Mouse (Mus musculus) liver, postnatal 0 days (tissue): ENCODE measurements at regions not wholly inside any gene's neighbourhood (a gene's known extent, or its start where the extent isn't known, plus 50 kb on each side); places are given as distances from the start of the nearest gene placed in this dataset.
A peak's percentile ranks its signal among the peaks of the same experiment; 100 is the strongest.
"Not testable (repeated sequence)": the region's sequence is repeated elsewhere in the genome, so short reads cannot be mapped to it uniquely, and the experiment has no call there.

ENCODE experiments used
- ATAC-seq: fragments of 200-750 bp; cut with Nextera tagmentation; 2 replicates; pipeline ENCODE4 v1.8.0; 2017; ENCODE audit warnings: mild to moderate bottlenecking, moderate library complexity
- DNase-seq: peaks from one replicate; pipeline ENCODE4 v3.0.0-alpha.2; 2016
- H3K27ac ChIP-seq: fragments of 300-500 bp; sonication (generic); 2 replicates; pipeline ENCODE4 v1.5.1; 2014; ENCODE audit warnings: antibody characterized with exemption, moderate library complexity, mild to moderate bottlenecking, low read depth
- H3K27me3 ChIP-seq: fragments of 300-500 bp; sonication (generic); 2 replicates; pipeline ENCODE4 v1.6.1; 2014; ENCODE audit warnings: low read length, control low read depth, mixed read lengths; ENCODE audit not compliant: insufficient read depth
- H3K36me3 ChIP-seq: fragments of 300-500 bp; sonication (generic); replicated peaks from 2 replicates; pipeline ENCODE4 v1.6.1; 2014; ENCODE audit warnings: mild to moderate bottlenecking, control low read depth, low read length, moderate library complexity, mixed read lengths; ENCODE audit not compliant: insufficient read depth
- H3K4me1 ChIP-seq: fragments of 300-500 bp; sonication (generic); 2 replicates; pipeline ENCODE4 v1.6.1; 2014; ENCODE audit warnings: antibody characterized with exemption, mild to moderate bottlenecking, control low read depth; ENCODE audit not compliant: insufficient read depth
- H3K4me2 ChIP-seq: fragments of 300-500 bp; sonication (generic); 2 replicates; pipeline ENCODE4 v1.6.1; 2014; ENCODE audit warnings: low read depth, mild to moderate bottlenecking, low read length, moderate library complexity, mixed read lengths
- H3K4me3 ChIP-seq: fragments of 300-500 bp; sonication (generic); 2 replicates; pipeline ENCODE4 v1.5.1; 2014; ENCODE audit warnings: low read depth, low read length
- H3K9ac ChIP-seq: fragments of 300-500 bp; sonication (generic); replicated peaks from 2 replicates; pipeline ENCODE4 v1.6.1; 2014; ENCODE audit warnings: mild to moderate bottlenecking, moderate library complexity
- H3K9me3 ChIP-seq: fragments of 300-500 bp; sonication (generic); 2 replicates; pipeline ENCODE4 v1.6.1; 2016; ENCODE audit warnings: mild to moderate bottlenecking, control low read depth, low read length, mixed read lengths
- CTCF ChIP-seq: sonication (generic); IDR thresholded peaks from 2 replicates; pipeline ENCODE4 v1.5.1; 2016; ENCODE audit warnings: antibody characterized with exemption, low read depth
- EP300 ChIP-seq: IDR thresholded peaks from 2 replicates; pipeline ENCODE4 v1.6.1; 2016; ENCODE audit warnings: antibody characterized with exemption, low read depth, mild to moderate bottlenecking
- WGBS: fragments of 180-500 bp; shearing (Covaris S2); extraction: QIAGEN DNeasy Blood & Tissue Kit; methylation state at CpG from one replicate; pipeline ENCODE4 v1.1.7; 2014; ENCODE audit not compliant: insufficient replicate concordance; 5-methylcytosine and 5-hydroxymethylcytosine counted together

GRCm38 (mm10) chr17:4889577-4889976, 104.6 kb upstream of the Arid1b start:
- DNase-seq = no peak
- no peaks in the 10 kb centered on the region for H3K36me3 ChIP-seq
- H3K9me3 ChIP-seq = no peaks in the 10 kb centered on the region
- no peak overlapping the region for H3K9ac ChIP-seq
- no peak overlapping the region for H3K4me3 ChIP-seq
- H3K27ac ChIP-seq = no peak overlapping the region
- no peak overlapping the region for H3K4me2 ChIP-seq
- H3K27me3 ChIP-seq = no peaks in the 10 kb centered on the region
- WGBS = 49% methylated on average over 2 of the region's 2 CpGs
- H3K4me1 ChIP-seq = no peaks in the 10 kb centered on the region
- ATAC-seq = no peak
- TF ChIP-seq EP300 (no peak), CTCF (no peak)

DNA sequence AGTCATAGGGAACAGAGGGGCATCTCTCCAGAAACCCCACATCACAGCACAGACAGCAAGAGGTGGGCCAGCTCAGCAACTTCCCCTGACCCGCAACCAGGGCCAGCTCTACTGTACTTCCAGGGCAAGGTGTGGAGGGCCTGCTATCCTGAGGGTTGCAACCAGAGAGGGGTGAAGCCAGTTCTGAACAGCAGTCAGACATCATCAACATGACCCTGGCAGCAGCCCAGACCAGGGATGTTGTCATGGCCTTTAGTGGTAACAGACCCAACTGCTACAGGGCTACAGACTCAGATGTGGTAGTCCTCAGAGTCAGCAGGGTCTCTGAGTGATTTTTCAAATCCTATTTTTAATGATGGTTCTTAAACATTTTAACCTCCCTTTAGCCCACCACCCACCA, 104.0 kb upstream of the Arid1b start:
- TF ChIP-seq EP300 = no peak
- TF ChIP-seq CTCF = no peak
- H3K9me3 ChIP-seq = no peaks in the 10 kb centered on the region
- ATAC-seq (no peak), DNase-seq (no peak)
- WGBS = 76% methylated on average over 1 of the region's 1 CpGs
- no peak overlapping the region for H3K4me3 ChIP-seq
- H3K27ac ChIP-seq = no peak overlapping the region
- H3K36me3 ChIP-seq = no peaks in the 10 kb centered on the region
- H3K4me2 ChIP-seq = no peak overlapping the region
- no peaks in the 10 kb centered on the region for H3K27me3 ChIP-seq
- no peaks in the 10 kb centered on the region for H3K4me1 ChIP-seq
- H3K9ac ChIP-seq = no peak overlapping the region

DNA sequence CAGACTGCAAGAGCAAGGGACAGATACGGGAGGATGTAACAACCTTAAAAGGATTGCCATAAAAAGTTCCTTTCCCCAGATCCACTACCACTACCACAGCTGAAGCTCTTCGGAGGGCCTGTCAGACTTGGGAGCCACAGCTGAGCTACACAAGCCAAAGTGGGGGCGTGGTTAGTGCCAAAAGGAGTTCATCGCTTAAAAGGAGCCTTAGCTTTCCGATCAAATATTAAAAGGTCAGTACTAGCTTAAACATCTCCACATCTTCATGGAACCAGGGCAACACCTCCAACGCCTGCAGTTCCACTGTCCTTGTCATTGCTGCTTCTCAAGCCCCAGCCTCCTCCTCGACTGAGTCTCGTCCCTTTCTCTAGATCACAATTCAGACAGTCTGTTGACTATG, 102.6 kb upstream of the Arid1b start:
- no peak overlapping the region for H3K9ac ChIP-seq
- no peak for DNase-seq
- no peak for ATAC-seq
- no peaks in the 10 kb centered on the region for H3K36me3 ChIP-seq
- 84% methylated on average over 8 of the region's 8 CpGs for WGBS
- H3K9me3 ChIP-seq = no peaks in the 10 kb centered on the region
- no peak overlapping the region for H3K4me3 ChIP-seq
- H3K4me2 ChIP-seq = no peak overlapping the region
- H3K4me1 ChIP-seq = no peaks in the 10 kb centered on the region
- no peaks in the 10 kb centered on the region for H3K27me3 ChIP-seq
- H3K27ac ChIP-seq = no peak overlapping the region
- TF ChIP-seq EP300 (no peak), CTCF (no peak)

- not testable (repeated sequence) for ATAC-seq, H3K4me1 ChIP-seq, H3K27ac ChIP-seq, H3K4me3 ChIP-seq, H3K27me3 ChIP-seq, DNase-seq, H3K4me2 ChIP-seq, H3K9me3 ChIP-seq, H3K36me3 ChIP-seq, H3K9ac ChIP-seq
- 77% methylated on average over 10 of the region's 10 CpGs for WGBS
Measured at GRCm38 (mm10) chr17:4894756-4895330, 99.3 kb upstream of the Arid1b start.

DNA sequence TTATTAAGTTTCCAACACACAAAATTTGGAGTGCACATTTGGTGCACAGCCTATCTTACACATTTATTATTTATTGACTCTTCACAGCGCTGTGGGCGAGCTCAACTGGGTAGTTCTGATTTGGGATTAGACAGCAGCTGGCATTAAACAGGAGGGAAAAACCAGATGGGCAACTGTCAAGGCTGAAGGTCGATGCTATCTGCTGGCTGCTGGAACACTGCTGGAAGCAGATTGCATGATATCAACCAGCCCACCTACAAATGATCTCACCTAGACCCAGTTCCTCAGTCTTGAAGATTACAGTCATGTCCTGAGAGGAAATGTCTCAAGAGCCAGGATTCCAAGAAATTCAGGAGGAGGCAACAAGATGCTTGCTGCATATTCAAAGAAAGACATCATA, 91.0 kb upstream of the Arid1b start:
- ATAC-seq = no peak
- no peak overlapping the region for H3K4me2 ChIP-seq
- no peak overlapping the region for H3K9ac ChIP-seq
- no peak overlapping the region for H3K4me3 ChIP-seq
- no peaks in the 10 kb centered on the region for H3K36me3 ChIP-seq
- 0 out of 2 replicates have a peak, but pooled peaks cover 4% of the 10 kb centered on the region for H3K4me1 ChIP-seq
- no peak for TF ChIP-seq EP300
- TF ChIP-seq CTCF = no peak
- H3K27ac ChIP-seq = no peak overlapping the region
- H3K9me3 ChIP-seq = no peaks in the 10 kb centered on the region
- no peaks in the 10 kb centered on the region for H3K27me3 ChIP-seq
- no peak for DNase-seq
- 74% methylated on average over 3 of the region's 3 CpGs for WGBS

GRCm38 (mm10) chr17:4906504-4906903, 87.6 kb upstream of the Arid1b start:
- WGBS = 48% methylated on average over 3 of the region's 3 CpGs
- peak overlapping the region; percentile 97; the same call in 1 of the 2 replicates for H3K27ac ChIP-seq
- H3K9me3 ChIP-seq = no peaks in the 10 kb centered on the region
- no peak for DNase-seq
- H3K4me3 ChIP-seq = no peak overlapping the region
- no peaks in the 10 kb centered on the region for H3K36me3 ChIP-seq
- 0 out of 2 replicates have a peak, but pooled peaks cover 4% of the 10 kb centered on the region for H3K4me1 ChIP-seq
- TF ChIP-seq CTCF = no peak
- TF ChIP-seq EP300 = no peak
- ATAC-seq = no peak
- peak overlapping the region; percentile 90 for H3K4me2 ChIP-seq
- H3K27me3 ChIP-seq = no peaks in the 10 kb centered on the region
- no peak overlapping the region for H3K9ac ChIP-seq

DNA sequence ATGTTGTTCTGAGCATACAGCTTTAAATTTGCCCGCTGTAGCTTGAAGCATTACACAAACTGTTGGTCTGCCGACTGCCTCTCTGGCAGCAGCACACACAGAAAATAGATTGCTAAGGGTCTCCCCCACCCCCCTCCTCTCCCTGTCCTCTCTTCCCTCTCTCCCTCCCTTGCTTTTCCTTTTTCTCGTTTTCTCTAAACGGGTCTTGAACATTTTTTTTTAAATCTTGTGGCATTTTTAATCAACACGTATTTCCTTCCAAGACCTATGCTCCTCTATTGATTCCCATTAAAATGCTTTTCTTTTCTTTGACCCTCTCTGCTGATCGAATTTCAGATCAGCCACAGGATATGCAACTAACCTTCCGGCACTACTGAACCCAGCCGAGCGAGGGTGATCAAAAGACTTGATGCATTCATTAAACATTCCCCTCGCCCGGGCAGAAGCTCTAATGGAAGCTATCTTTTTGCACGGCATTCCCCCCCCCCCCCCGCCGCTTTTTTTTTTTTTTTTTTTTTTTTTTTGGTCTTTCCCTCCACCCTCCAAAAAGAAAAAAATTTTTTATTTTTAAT, 86.9 kb upstream of the Arid1b start:
- Histone ChIP-seq H3K9ac (peak overlapping the region; percentile 72), H3K27me3 (no peaks in the 10 kb centered on the region), H3K9me3 (no peaks in the 10 kb centered on the region), H3K4me3 (peak overlapping the region; percentile 62), H3K4me2 (peak overlapping the region; percentile 90), H3K4me1 (0 out of 2 replicates have a peak, but pooled peaks cover 4% of the 10 kb centered on the region), H3K36me3 (no peaks in the 10 kb centered on the region), H3K27ac (peak overlapping the region; percentile 97)
- peak; percentile 32 for DNase-seq
- whole genome bisulfite sequencing = 2% methylated on average over 13 of the region's 14 CpGs
- TF ChIP-seq EP300 (no peak), CTCF (no peak)
- no peak for ATAC-seq
